ENCODE assay signal across 10 mouse cellular contexts in genomic region chr5:124192726-124193285, GRCm38 (mm10). TPM values are rescaled to one million over a fixed set of nuclear protein-coding genes. Genes with fewer than 3 reads are reported as not detected.
A peak's percentile ranks its signal among the peaks of the same experiment; 100 is the strongest.
DNase-seq lines count a peak whose midpoint lies in the region; ATAC-seq and TF ChIP-seq lines count a peak whose summit lies in the region.
"Had no signal": no experiment of that assay in that cellular context is flagged by ENCODE, and none has a peak within 500 bp of the region (broad histone marks: within the 10 kb centered on the region; RNA-seq: fewer than 3 reads in every experiment).

No protein-coding gene starts in this region.

- no peaks in the 10 kb centered on the region for H3K36me3 ChIP-seq in heart, embryonic 11.5 days (ENCODE audit: control insufficient read depth, insufficient read depth, low read length)
- no peaks in the 10 kb centered on the region for H3K36me3 ChIP-seq in forebrain, embryonic 12.5 days (replicated peaks)
- H3K36me3 ChIP-seq in hindbrain, embryonic 15.5 days: no peaks in the 10 kb centered on the region
- no peaks in the 10 kb centered on the region for H3K36me3 ChIP-seq in neural tube, embryonic 14.5 days (ENCODE audit: control insufficient read depth, insufficient read depth, low read length)
- no peaks in the 10 kb centered on the region for H3K36me3 ChIP-seq in lung, postnatal 0 days (ENCODE audit: insufficient read depth, low read length)
- H3K36me3 ChIP-seq: liver, embryonic 13.5 days had no signal

- no peak for ATAC-seq in heart, embryonic 11.5 days (replicated peaks; ENCODE audit: insufficient number of reproducible peaks, low FRiP score, low TSS enrichment)
- peak; percentile 39; the same call in 1 of the 2 replicates for ATAC-seq in forebrain, embryonic 12.5 days (ENCODE audit: low FRiP score)
- ATAC-seq in hindbrain, embryonic 15.5 days (ENCODE audit: low FRiP score, low read depth): 0 out of 2 replicates have a peak, but pooled peaks have one; percentile 32
- no peak for ATAC-seq in neural tube, embryonic 14.5 days (ENCODE audit: low read depth)
- ATAC-seq in lung, postnatal 0 days: no peak

- intact Hi-C loops in heart, postnatal 25 days (cut with DNase I): no loop called here

- H3K27me3 ChIP-seq in heart, embryonic 11.5 days (ENCODE audit: control insufficient read depth, insufficient read depth, low read length): no peaks in the 10 kb centered on the region; the same call in 1 of the 2 replicates
- peaks cover 7% of the 10 kb centered on the region; the same call in 1 of the 2 replicates for H3K27me3 ChIP-seq in forebrain, embryonic 12.5 days
- no peaks in the 10 kb centered on the region for H3K27me3 ChIP-seq in hindbrain, embryonic 15.5 days
- no peaks in the 10 kb centered on the region for H3K27me3 ChIP-seq in neural tube, embryonic 14.5 days (ENCODE audit: control insufficient read depth, insufficient read depth, low read length)
- no peaks in the 10 kb centered on the region for H3K27me3 ChIP-seq in lung, postnatal 0 days (replicated peaks; ENCODE audit: insufficient read depth, low read length)
- H3K27me3 ChIP-seq: liver, embryonic 13.5 days had no signal

- no peak overlapping the region for H3K4me3 ChIP-seq in heart, embryonic 11.5 days (ENCODE audit: low read depth, low read length)
- H3K4me3 ChIP-seq in forebrain, embryonic 12.5 days (replicated peaks): no peak overlapping the region
- H3K4me3 ChIP-seq in hindbrain, embryonic 15.5 days: no peak overlapping the region
- no peak overlapping the region for H3K4me3 ChIP-seq in neural tube, embryonic 14.5 days (ENCODE audit: low read depth, low read length)
- H3K4me3 ChIP-seq in lung, postnatal 0 days (ENCODE audit: low read depth, low read length): no peak overlapping the region
- H3K4me3 ChIP-seq: liver, embryonic 13.5 days had no signal

- no peak for TF ChIP-seq EP300 in lung, postnatal 0 days (IDR thresholded peaks at IDR 0.05)

- TF ChIP-seq CTCF in lung, postnatal 0 days (IDR thresholded peaks at IDR 0.05): no peak

- H3K27ac ChIP-seq in heart, embryonic 11.5 days (ENCODE audit: low read depth, low read length): peak overlapping the region; percentile 36
- H3K27ac ChIP-seq in forebrain, embryonic 12.5 days: peak overlapping the region; percentile 50; the same call in 1 of the 2 replicates
- H3K27ac ChIP-seq in hindbrain, embryonic 15.5 days (replicated peaks): peak overlapping the region; percentile 52
- peak overlapping the region; percentile 10; the same call in 1 of the 2 replicates for H3K27ac ChIP-seq in neural tube, embryonic 14.5 days (ENCODE audit: low read depth, low read length)
- no peak overlapping the region for H3K27ac ChIP-seq in lung, postnatal 0 days (ENCODE audit: low read length)
- H3K27ac ChIP-seq: liver, embryonic 13.5 days had no signal

- H3K9me3 ChIP-seq in heart, embryonic 11.5 days (replicated peaks; ENCODE audit: control insufficient read depth, low read length): no peaks in the 10 kb centered on the region
- H3K9me3 ChIP-seq in forebrain, embryonic 12.5 days: no peaks in the 10 kb centered on the region
- H3K9me3 ChIP-seq in hindbrain, embryonic 15.5 days: no peaks in the 10 kb centered on the region
- H3K9me3 ChIP-seq in neural tube, embryonic 14.5 days (ENCODE audit: control insufficient read depth, low read length): no peaks in the 10 kb centered on the region
- H3K9me3 ChIP-seq in lung, postnatal 0 days (ENCODE audit: low read length): no peaks in the 10 kb centered on the region
- H3K9me3 ChIP-seq: liver, embryonic 13.5 days had no signal

- H3K4me1 ChIP-seq in heart, embryonic 11.5 days (ENCODE audit: control insufficient read depth, insufficient read depth, low read length): peaks cover 63% of the 10 kb centered on the region
- peaks cover 45% of the 10 kb centered on the region for H3K4me1 ChIP-seq in forebrain, embryonic 12.5 days
- peaks cover 39% of the 10 kb centered on the region for H3K4me1 ChIP-seq in hindbrain, embryonic 15.5 days (replicated peaks)
- H3K4me1 ChIP-seq in neural tube, embryonic 14.5 days (ENCODE audit: control insufficient read depth, insufficient read depth, low read length): peaks cover 18% of the 10 kb centered on the region
- H3K4me1 ChIP-seq in lung, postnatal 0 days (ENCODE audit: insufficient read depth, low read depth, low read length): peaks cover 4% of the 10 kb centered on the region; the same call in 1 of the 2 replicates

- no peak overlapping the region for H3K9ac ChIP-seq in heart, embryonic 11.5 days (ENCODE audit: low read depth, low read length)
- 0 out of 2 replicates have a peak overlapping the region, but pooled peaks have one; percentile 22 for H3K9ac ChIP-seq in forebrain, embryonic 12.5 days
- no peak overlapping the region for H3K9ac ChIP-seq in hindbrain, embryonic 15.5 days
- no peak overlapping the region; the same call in 1 of the 2 replicates for H3K9ac ChIP-seq in neural tube, embryonic 14.5 days (replicated peaks; ENCODE audit: low read depth, low read length)
- no peak overlapping the region for H3K9ac ChIP-seq in lung, postnatal 0 days (replicated peaks; ENCODE audit: low read depth)
- H3K9ac ChIP-seq: liver, embryonic 13.5 days had no signal

- WGBS in heart, embryonic 11.5 days (ENCODE audit: insufficient replicate concordance): 64% methylated on average over 10 of the region's 10 CpGs
- WGBS in forebrain, embryonic 12.5 days: 31% methylated on average over 10 of the region's 10 CpGs
- WGBS in hindbrain, embryonic 15.5 days: 34% methylated on average over 10 of the region's 10 CpGs
- WGBS in neural tube, embryonic 14.5 days: 34% methylated on average over 10 of the region's 10 CpGs
- whole genome bisulfite sequencing in lung, postnatal 0 days: 63% methylated on average over 10 of the region's 10 CpGs

- no peak for DNase-seq in heart, postnatal 25 days (ENCODE audit: low spot score)
- DNase-seq in right cerebral cortex, adult 18-20 months: no peak
- no peak for DNase-seq in lung, adult 18-20 months
- no peak for DNase-seq in lung, postnatal 0 days (ENCODE audit: low spot score)
- DNase-seq: layer of hippocampus, postnatal 36 days; liver, embryonic 13.5 days had no signal

- no peak overlapping the region for H3K4me2 ChIP-seq in heart, embryonic 11.5 days
- peak overlapping the region; percentile 27 for H3K4me2 ChIP-seq in forebrain, embryonic 12.5 days
- H3K4me2 ChIP-seq in hindbrain, embryonic 15.5 days: 0 out of 2 replicates have a peak overlapping the region, but pooled peaks have one; percentile 8
- H3K4me2 ChIP-seq in neural tube, embryonic 14.5 days (ENCODE audit: low read depth, low read length): no peak overlapping the region
- no peak overlapping the region for H3K4me2 ChIP-seq in lung, postnatal 0 days (replicated peaks; ENCODE audit: low read depth, low read length)
- H3K4me2 ChIP-seq: liver, embryonic 13.5 days had no signal

RNA-seq across cellular contexts. Expression of gene Pitpnm2, which starts 56.8 kb away (rescaled TPM):
- polyA plus RNA-seq in heart, embryonic 11.5 days (2014; fragmentation: Nextera tagmentation; extraction: Ambion mirVana): 7.0 and 7.8 TPM in 2 replicates
- 10 to 100 TPM; 42.5 to 50.9 TPM for total RNA-seq in heart, postnatal 25 days (2021)
- polyA plus RNA-seq in forebrain, embryonic 12.5 days (2016; fragmentation: Nextera tagmentation; extraction: Ambion mirVana): 6.8 and 8.9 TPM in 2 replicates
- 10.8 and 11.5 TPM in 2 replicates for polyA plus RNA-seq in hindbrain, embryonic 15.5 days (2015; fragmentation: Nextera tagmentation; extraction: Ambion mirVana)
- 14.3 and 15.2 TPM in 2 replicates for polyA plus RNA-seq in neural tube, embryonic 14.5 days (2014; fragmentation: Nextera tagmentation; extraction: Ambion mirVana)
- 9.2 and 10.5 TPM in 2 replicates for polyA plus RNA-seq in lung, postnatal 0 days (2015; fragmentation: Nextera tagmentation; extraction: Ambion mirVana)

Comparison
In these comparisons a context has a peak if more than half of its experiments do, and no peak if none do; other contexts are left out.
1. ATAC-seq: peak in forebrain, embryonic 12.5 days (single experiment) and hindbrain, embryonic 15.5 days (single experiment); none in heart, embryonic 11.5 days (single experiment), neural tube, embryonic 14.5 days (single experiment) and lung, postnatal 0 days (single experiment).
2. H3K4me2 ChIP-seq: peak in forebrain, embryonic 12.5 days (single experiment) and hindbrain, embryonic 15.5 days (single experiment); none in heart, embryonic 11.5 days (single experiment), neural tube, embryonic 14.5 days (single experiment) and lung, postnatal 0 days (single experiment).